Mouse (Mus musculus) CH12.LX (cell line): ENCODE data around the gene Atp8a2. TPM values are rescaled to one million over a fixed set of nuclear protein-coding genes. Genes with fewer than 3 reads are reported as not detected.

Experiments
- DNase-seq: peaks from one replicate; pipeline ENCODE4 v3.0.0-alpha.2; 2013; ENCODE audit errors: extremely low read depth
- H3K27ac ChIP-seq: 2 replicates; pipeline ENCODE4 v1.5.1; 2012; ENCODE audit warnings: low read depth, mild to moderate bottlenecking, control low read depth, moderate library complexity; ENCODE audit not compliant: insufficient read depth
- H3K27me3 ChIP-seq: replicated peaks from 2 replicates; pipeline ENCODE3; 2012; ENCODE audit warnings: inconsistent platforms
- H3K36me3 ChIP-seq, 2 experiments: replicated peaks in 1 of 2; 2 replicates each; pipeline versions ENCODE3 to v1.6.1; 2012; ENCODE audit warnings: inconsistent platforms in 1 of 2, low read length in 1 of 2, mild to moderate bottlenecking in 1 of 2, mixed read lengths in 1 of 2, moderate library complexity in 1 of 2; ENCODE audit not compliant: control insufficient read depth in 1 of 2, insufficient read depth in 1 of 2
- H3K4me1 ChIP-seq, 2 experiments: 2 replicates each; pipeline ENCODE4 v1.6.1; 2012; ENCODE audit warnings: inconsistent platforms in 1 of 2, moderate library complexity in 1 of 2; ENCODE audit not compliant: insufficient read depth in 2 of 2, control insufficient read depth in 1 of 2
- H3K4me2 ChIP-seq: 2 replicates; pipeline ENCODE4 v1.6.1; 2012; ENCODE audit warnings: low read depth, mild to moderate bottlenecking, control low read depth; ENCODE audit not compliant: poor library complexity, insufficient read depth, severe bottlenecking
- H3K4me3 ChIP-seq, 3 experiments: fragments of 150-350 bp in 1 of 3; sonication (generic) in 1 of 3; replicated peaks in 1 of 3; 2 replicates each; pipeline versions ENCODE3 to v1.5.1; 2011 to 2012; ENCODE audit warnings: low read depth in 2 of 3, low read length in 2 of 3, mild to moderate bottlenecking in 2 of 3, moderate library complexity in 2 of 3, control low read depth in 1 of 3, improper control_type of control experiment in 1 of 3, inconsistent platforms in 1 of 3, mixed read lengths in 1 of 3; ENCODE audit not compliant: poor library complexity in 1 of 3
- H3K79me2 ChIP-seq: replicated peaks from 2 replicates; pipeline ENCODE4 v1.6.1; 2012; ENCODE audit warnings: mild to moderate bottlenecking, moderate library complexity; ENCODE audit not compliant: control insufficient read depth, poor library complexity, insufficient read depth, severe bottlenecking; ENCODE audit errors: extremely low read depth
- H3K9ac ChIP-seq: 2 replicates; pipeline ENCODE4 v1.6.1; 2012; ENCODE audit warnings: low read depth, mild to moderate bottlenecking, control low read depth, moderate library complexity; ENCODE audit not compliant: insufficient read depth
- H3K9me3 ChIP-seq: replicated peaks from 2 replicates; pipeline ENCODE3; 2012; ENCODE audit warnings: low read length, inconsistent platforms, mixed read lengths
- BHLHE40 ChIP-seq: IDR thresholded peaks from 2 replicates; pipeline ENCODE4 v1.6.1; 2011; ENCODE audit warnings: mild to moderate bottlenecking, low read depth, low read length, improper control_type of control experiment
- CHD1 ChIP-seq: IDR thresholded peaks from 2 replicates; pipeline ENCODE4 v1.6.1; 2012; ENCODE audit warnings: low read depth, low read length, improper control_type of control experiment, inconsistent platforms
- ELF1 ChIP-seq: IDR thresholded peaks from 2 replicates; pipeline ENCODE4 v1.6.1; 2014; ENCODE audit warnings: low read depth, mild to moderate bottlenecking, inconsistent platforms, low read length, improper control_type of control experiment
- ETS1 ChIP-seq: conservative IDR thresholded peaks from 2 replicates; pipeline ENCODE4 v1.6.1; 2012; ENCODE audit warnings: low read depth, mild to moderate bottlenecking, inconsistent platforms, low read length, improper control_type of control experiment, moderate library complexity
- GABPA ChIP-seq: IDR thresholded peaks from 2 replicates; pipeline ENCODE4 v1.6.1; 2012; ENCODE audit warnings: low read depth, low read length, improper control_type of control experiment, inconsistent platforms; ENCODE audit not compliant: insufficient replicate concordance
- IRF4 ChIP-seq: IDR thresholded peaks from 2 replicates; pipeline ENCODE4 v1.6.1; 2014; ENCODE audit warnings: low read depth, mild to moderate bottlenecking, inconsistent platforms, low read length, improper control_type of control experiment
- JUN ChIP-seq: IDR thresholded peaks from 2 replicates; pipeline ENCODE4 v1.6.1; 2011; ENCODE audit warnings: low read depth, mild to moderate bottlenecking, low read length, improper control_type of control experiment, moderate library complexity; ENCODE audit not compliant: insufficient read depth
- JUND ChIP-seq: conservative IDR thresholded peaks from 2 replicates; pipeline ENCODE4 v1.6.1; 2011; ENCODE audit warnings: low read depth, low read length, improper control_type of control experiment
- KAT2A ChIP-seq: IDR thresholded peaks from 2 replicates; pipeline ENCODE4 v1.6.1; 2012; ENCODE audit warnings: low read length, improper control_type of control experiment, inconsistent platforms; ENCODE audit not compliant: insufficient replicate concordance
- MAFK ChIP-seq: IDR thresholded peaks from 2 replicates; pipeline ENCODE4 v1.6.1; 2011; ENCODE audit warnings: low read length, improper control_type of control experiment; ENCODE audit not compliant: insufficient replicate concordance
- MAX ChIP-seq: IDR thresholded peaks from 2 replicates; pipeline ENCODE4 v1.6.1; 2011; ENCODE audit warnings: low read length, improper control_type of control experiment
- MAZ ChIP-seq: IDR thresholded peaks from 2 replicates; pipeline ENCODE4 v1.6.1; 2012; ENCODE audit warnings: low read depth, mild to moderate bottlenecking, inconsistent platforms, low read length, improper control_type of control experiment, moderate library complexity
- MEF2A ChIP-seq: IDR thresholded peaks from 2 replicates; pipeline ENCODE4 v1.6.1; 2014; ENCODE audit warnings: low read depth, mild to moderate bottlenecking, inconsistent platforms, low read length, improper control_type of control experiment, borderline replicate concordance
- MXI1 ChIP-seq: IDR thresholded peaks from 2 replicates; pipeline ENCODE4 v1.6.1; 2011; ENCODE audit warnings: mild to moderate bottlenecking, low read depth, low read length, improper control_type of control experiment
- MYC ChIP-seq: IDR thresholded peaks from 2 replicates; pipeline ENCODE4 v1.6.1; 2011; ENCODE audit warnings: low read depth, mild to moderate bottlenecking, improper control_type of control experiment, low read length
- NELFE ChIP-seq: IDR thresholded peaks from 2 replicates; pipeline ENCODE4 v1.6.1; 2011; ENCODE audit warnings: low read depth, low read length, improper control_type of control experiment
- NRF1 ChIP-seq: IDR thresholded peaks from 2 replicates; pipeline ENCODE4 v1.6.1; 2014; ENCODE audit warnings: low read depth, mild to moderate bottlenecking, inconsistent platforms, low read length, improper control_type of control experiment, moderate library complexity
- POLR2A ChIP-seq: IDR thresholded peaks from 2 replicates; pipeline ENCODE4 v1.6.1; 2011; ENCODE audit warnings: low read depth, mild to moderate bottlenecking, improper control_type of control experiment, low read length
- RCOR1 ChIP-seq: conservative IDR thresholded peaks from 2 replicates; pipeline ENCODE4 v1.6.1; 2012; ENCODE audit warnings: low read depth, mild to moderate bottlenecking, inconsistent platforms, low read length, improper control_type of control experiment
- TBP ChIP-seq: conservative IDR thresholded peaks from 2 replicates; pipeline ENCODE4 v1.6.1; 2011; ENCODE audit warnings: low read depth, low read length, improper control_type of control experiment
- TCF12 ChIP-seq: IDR thresholded peaks from 2 replicates; pipeline ENCODE4 v1.6.1; 2014; ENCODE audit warnings: low read depth, mild to moderate bottlenecking, inconsistent platforms, low read length, improper control_type of control experiment
- UBTF ChIP-seq: IDR thresholded peaks from 2 replicates; pipeline ENCODE4 v1.6.1; 2012; ENCODE audit warnings: low read depth, mild to moderate bottlenecking, inconsistent platforms, low read length, improper control_type of control experiment, moderate library complexity
- ZC3H11A ChIP-seq: IDR thresholded peaks from 2 replicates; pipeline ENCODE4 v1.6.1; 2012; ENCODE audit warnings: low read depth, mild to moderate bottlenecking, inconsistent platforms, low read length, improper control_type of control experiment
- ZNF384 ChIP-seq: IDR thresholded peaks from 2 replicates; pipeline ENCODE4 v1.6.1; 2012; ENCODE audit warnings: low read depth, low read length, improper control_type of control experiment, inconsistent platforms
- dilution Hi-C: fragments of 300-500 bp; cut with MboI; formaldehyde crosslinking; loops from 2 replicates; pipeline ENCODE4 v1.14.3; 2020; ENCODE audit warnings: low sequenced_read_pairs; ENCODE audit not compliant: extremely low pct_unique_long_range_greater_than_20kb, extremely low pct_ligation_motif_present
- in situ Hi-C: fragments of 300-500 bp; cut with MboI; formaldehyde crosslinking; loops from 3 replicates; pipeline ENCODE4 v1.14.3; 2019; ENCODE audit warnings: low sequenced_read_pairs, low pct_ligation_motif_present, low pct_unique_long_range_greater_than_20kb, mixed read lengths
- polyA plus RNA-seq: library from polyadenylated mRNA; unstranded; fragments of >175 nt; gene quantifications from 2 replicates; pipeline ENCODE4 v1.2.1, GENCODE M21; 2012; ENCODE audit warnings: low read depth; ENCODE audit not compliant: insufficient read length
- total RNA-seq, 2 experiments: library from RNA; depleted of rRNA; stranded (reverse); fragments of 300-350 nt in 1 of 2; fragments of >200 nt in 1 of 2; gene quantifications; 2 replicates each; pipeline ENCODE4 v1.2.3; 2012 to 2014

The Atp8a2 gene
- total and polyA plus RNA-seq, 3 experiments = 0.15 to 0.29 (median 0.21) TPM

- H3K4me1 ChIP-seq = peaks cover 0 to 4% of the 10 kb centered on the region in 2 experiments; a peak in 2 of 4 replicates
- no peak for DNase-seq
- H3K9ac ChIP-seq = no peak overlapping the region
- H3K79me2 ChIP-seq = no peaks in the 10 kb centered on the region
- dilution Hi-C loops = no loop called here
- no peak overlapping the region for H3K4me3 ChIP-seq
- no peak overlapping the region for H3K27ac ChIP-seq
- TF ChIP-seq MXI1 = no peak
- no peak for TF ChIP-seq JUND
- no peak for TF ChIP-seq MEF2A
- TF ChIP-seq CHD1 = no peak
- no peak for TF ChIP-seq ELF1
- TF ChIP-seq MYC = no peak
- no peak for TF ChIP-seq MAZ
- no peak for TF ChIP-seq MAFK
- TF ChIP-seq ETS1 = no peak
- no peak for TF ChIP-seq GABPA
- TF ChIP-seq IRF4 = no peak
- TF ChIP-seq MAX = no peak
- TF ChIP-seq UBTF = no peak
- TF ChIP-seq NELFE = no peak
- TF ChIP-seq ZNF384 = no peak
- no peak for TF ChIP-seq KAT2A
- TF ChIP-seq RCOR1 = no peak
- TF ChIP-seq BHLHE40 = no peak
- TF ChIP-seq POLR2A = no peak
- TF ChIP-seq TCF12 = no peak
- H3K27me3 ChIP-seq = no peaks in the 10 kb centered on the region
- no peaks in the 10 kb centered on the region for H3K9me3 ChIP-seq
- in situ Hi-C loops = no loop called here
- no peaks in the 10 kb centered on the region for H3K36me3 ChIP-seq
- H3K4me2 ChIP-seq = no peak overlapping the region
These were observed 12.2 kb upstream of the Atp8a2 start for GRCm38 (mm10) chr14:60209166-60209565.

- Histone ChIP-seq H3K27me3 (no peaks in the 10 kb centered on the region), H3K9me3 (no peaks in the 10 kb centered on the region), H3K4me3 (no peak overlapping the region)
- dilution Hi-C loops = no loop called here
- no peak for DNase-seq
- TF ChIP-seq CHD1 = no peak
- TF ChIP-seq IRF4 = no peak
- no peak for TF ChIP-seq GABPA
- no peak for TF ChIP-seq NRF1
- TF ChIP-seq NELFE = no peak
- no peak for TF ChIP-seq JUN
- no peak for TF ChIP-seq ELF1
- TF ChIP-seq JUND = no peak
- TF ChIP-seq MYC = no peak
- TF ChIP-seq MAFK = no peak
- TF ChIP-seq ETS1 = no peak
- no peak for TF ChIP-seq ZNF384
- TF ChIP-seq ZC3H11A = no peak
- no peak for TF ChIP-seq TBP
- TF ChIP-seq, all 38 proteins: peak for 0
- Histone ChIP-seq H3K9ac (no peak overlapping the region), H3K27ac (no peak overlapping the region), H3K4me2 (no peak overlapping the region), H3K36me3 (no peaks in the 10 kb centered on the region), H3K79me2 (no peaks in the 10 kb centered on the region), H3K4me1 (peaks cover 0 to 4% of the 10 kb centered on the region in 2 experiments; a peak in 2 of 4 replicates)
- in situ Hi-C loops = no loop called here
These were observed 8.0 kb upstream of the Atp8a2 start for GRCm38 (mm10) chr14:60204993-60205392.
